Mouse (Mus musculus) T-helper 17 cell (primary cell): Measurements from ENCODE around the gene Smim26.

Source experiments
- in situ Hi-C, 2 experiments: fragments of 300-600 bp; cut with MboI, MseI; formaldehyde crosslinking; loops; 1 replicate in 1 of 2; 2 replicates in 1 of 2; pipeline ENCODE4 v1.15.1; 2025; ENCODE audit warnings: high pct_unique_total_duplicates in 2 of 2

Smim26 gene

GRCm38 (mm10) chr2:144593951-144594651, at the start of gene Smim26:
Gene Smim26, plus strand, starts transcription at chr2:144594054.
- in situ Hi-C loops = loop anchor here (10.0 to 25.0 kb wide), 2 partner anchors 1318 to 1529 kb away; partner anchors contain the start of genes Naa20 (in 2 of the 2) and Snrpb2 (in 1 of the 2)

DNA sequence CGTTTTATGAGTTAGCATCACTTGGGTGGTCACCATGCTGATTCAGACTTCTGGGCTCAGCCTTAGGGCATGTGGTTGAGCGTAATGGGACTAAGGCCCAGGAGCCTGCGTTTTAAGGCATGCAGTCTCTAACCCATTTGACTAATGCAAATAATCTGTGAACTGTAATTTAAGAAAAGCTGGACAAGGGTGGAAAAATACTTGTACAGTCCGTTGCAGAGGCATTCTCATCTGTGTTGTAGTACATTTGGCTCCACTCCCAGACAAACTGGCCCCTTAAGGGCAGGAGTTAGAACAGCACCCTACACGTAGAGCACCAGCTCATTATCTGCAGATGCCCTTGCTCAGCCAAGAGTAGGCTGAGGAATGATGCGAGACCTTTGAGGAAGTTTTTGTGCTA, 49.2 kb upstream of the Smim26 start:
- in situ Hi-C loops = no loop called here

DNA sequence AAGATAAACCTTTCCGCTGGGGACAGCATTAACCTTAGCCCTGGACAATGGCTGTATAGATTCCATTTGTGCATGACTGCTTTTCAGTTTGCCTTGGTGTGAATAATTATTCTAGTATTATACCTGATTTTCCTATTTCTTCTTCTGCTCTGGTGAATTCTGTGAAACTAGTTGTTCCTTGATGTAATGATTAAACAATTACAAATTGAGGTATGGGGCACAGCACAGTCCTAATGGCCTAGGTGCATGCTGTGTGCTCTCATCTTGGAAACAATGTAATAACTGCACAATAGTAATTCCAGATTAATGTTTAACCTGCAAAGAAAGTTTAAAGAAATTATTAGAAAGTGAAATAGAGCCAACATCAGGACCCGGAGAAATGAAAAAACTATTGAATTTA, 48.8 kb upstream of the Smim26 start:
- in situ Hi-C loops = no loop called here

DNA sequence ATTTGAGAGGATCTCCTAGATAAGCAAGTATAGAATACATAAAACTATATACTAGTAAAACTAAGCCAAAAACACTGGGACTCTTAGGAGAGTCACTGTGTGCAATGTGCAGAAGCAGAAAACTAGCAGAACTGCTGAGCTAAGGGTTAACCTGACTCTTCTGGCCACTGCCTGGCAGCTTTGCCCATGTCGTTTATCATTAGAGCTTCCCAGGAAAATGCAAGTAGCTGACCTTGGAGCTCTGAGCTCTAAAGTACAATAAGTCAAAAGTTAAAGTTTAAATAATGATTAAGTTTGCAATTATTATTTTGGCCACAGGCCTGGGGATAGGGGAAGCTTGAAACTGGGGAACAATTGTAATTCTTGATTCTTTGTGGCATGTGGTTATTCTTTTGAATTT, 48.4 kb upstream of the Smim26 start:
- in situ Hi-C loops = no loop called here

DNA sequence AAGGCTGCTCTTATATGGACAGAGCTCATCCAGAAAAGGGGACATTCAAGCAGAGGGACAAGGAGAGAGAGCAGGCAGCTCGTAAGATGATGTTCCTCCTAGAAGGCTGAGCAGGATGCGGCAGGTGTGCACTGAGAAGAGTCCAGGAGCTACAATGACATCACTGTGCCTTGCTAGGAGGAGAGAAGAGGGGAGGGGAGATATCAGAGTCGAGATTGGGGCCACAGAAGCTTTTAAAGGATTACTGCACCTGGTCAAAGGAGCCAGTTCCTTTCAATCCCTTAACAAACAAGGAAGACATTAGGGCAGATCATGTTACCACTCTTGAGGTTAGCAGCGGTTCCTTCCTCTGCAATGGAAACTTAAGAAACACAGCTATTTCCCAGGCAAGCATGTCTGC, 46.3 kb upstream of the Smim26 start:
- in situ Hi-C loops = no loop called here

GRCm38 (mm10) chr2:144550529-144550928, 43.3 kb upstream of the Smim26 start, which contains the start of gene Rbbp9:
Gene Rbbp9, minus strand, starts transcription at chr2:144550869.
- in situ Hi-C loops = no loop called here

DNA sequence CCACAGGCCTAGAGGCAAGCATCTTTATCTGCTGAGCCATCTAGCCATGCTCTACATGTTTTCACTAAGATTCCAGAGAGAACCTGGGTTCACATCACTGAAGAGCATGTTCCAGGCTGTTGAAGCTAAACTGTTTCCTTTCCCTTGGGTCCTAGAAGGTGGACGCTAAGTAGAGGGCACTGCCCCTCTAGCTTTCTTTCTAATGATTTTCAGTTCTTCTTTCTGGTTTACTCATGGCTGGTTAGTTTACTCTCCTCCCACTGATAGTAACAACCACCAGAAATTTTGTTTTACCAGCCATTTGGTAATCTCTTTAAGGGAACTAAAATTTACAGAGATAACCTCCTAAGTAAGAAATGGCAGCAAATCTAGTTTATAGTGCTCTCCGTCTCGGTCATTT, 39.9 kb upstream of the Smim26 start:
- in situ Hi-C loops = no loop called here

DNA sequence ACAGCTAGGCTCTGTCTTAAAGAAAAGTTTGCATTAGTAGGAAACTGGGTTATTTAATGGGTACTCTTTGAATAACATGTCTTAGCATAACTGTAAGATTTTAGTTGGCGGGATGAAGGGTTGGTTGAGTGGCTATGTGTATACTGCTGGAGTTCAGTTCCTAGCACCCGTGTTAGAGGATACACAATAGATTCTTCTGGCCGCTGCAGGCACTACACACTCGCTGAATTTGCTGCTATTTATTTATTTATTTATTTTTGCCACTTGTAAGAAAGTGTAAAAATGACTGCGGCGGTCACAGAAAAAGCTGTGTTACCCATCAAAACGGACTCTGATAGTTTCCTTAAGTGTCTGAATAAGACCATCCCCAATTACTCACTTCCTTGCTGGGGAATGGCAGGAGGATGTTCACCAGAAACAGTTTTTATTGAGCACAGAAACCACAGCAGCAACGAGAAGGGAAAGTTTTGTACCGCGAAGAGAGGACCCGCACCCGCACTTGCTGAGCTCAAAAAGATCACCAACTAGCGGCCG, 38.5 kb upstream of the Smim26 start:
- in situ Hi-C loops = no loop called here

DNA sequence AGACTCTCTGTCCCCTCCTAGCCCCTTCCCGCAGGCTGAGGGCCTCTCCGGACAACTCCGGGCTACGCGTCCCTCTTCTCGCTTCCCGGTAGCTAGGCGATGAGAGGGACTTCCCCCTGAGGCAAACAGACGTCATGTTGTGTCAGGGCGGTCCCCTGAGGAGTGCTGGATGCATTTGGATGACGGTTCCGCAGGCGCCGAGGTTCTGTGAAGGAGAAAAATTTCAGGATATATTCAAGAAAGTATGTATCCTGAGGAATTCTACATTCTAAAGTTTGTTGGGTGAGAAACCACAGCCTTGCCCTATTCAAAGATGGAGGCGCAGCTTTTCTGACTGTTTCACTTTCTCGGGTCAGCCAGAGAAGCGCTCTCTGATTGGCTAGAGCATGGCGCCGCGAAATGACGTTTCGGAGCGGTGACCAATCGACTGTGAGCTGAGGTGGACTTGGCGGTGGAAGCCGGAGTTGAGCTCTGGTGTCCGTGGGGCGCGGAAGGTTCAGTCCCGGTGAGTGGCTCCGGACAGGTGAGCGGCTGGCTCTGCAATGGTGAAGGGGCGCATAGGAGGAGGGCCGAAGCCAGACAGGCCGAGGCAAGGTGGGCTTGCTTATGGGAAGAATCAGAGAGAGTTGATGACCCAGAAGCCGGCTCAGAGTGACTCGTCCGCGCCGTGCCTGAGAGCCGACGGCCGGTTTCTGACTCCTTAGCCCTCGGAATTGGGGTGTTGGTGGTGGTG, 37.9 kb upstream of the Smim26 start, which contains the start of gene Sec23b:
Gene Sec23b (plus strand): TSS at position 410 of the 733 bp plus-strand sequence.
- in situ Hi-C loops = no loop called here

DNA sequence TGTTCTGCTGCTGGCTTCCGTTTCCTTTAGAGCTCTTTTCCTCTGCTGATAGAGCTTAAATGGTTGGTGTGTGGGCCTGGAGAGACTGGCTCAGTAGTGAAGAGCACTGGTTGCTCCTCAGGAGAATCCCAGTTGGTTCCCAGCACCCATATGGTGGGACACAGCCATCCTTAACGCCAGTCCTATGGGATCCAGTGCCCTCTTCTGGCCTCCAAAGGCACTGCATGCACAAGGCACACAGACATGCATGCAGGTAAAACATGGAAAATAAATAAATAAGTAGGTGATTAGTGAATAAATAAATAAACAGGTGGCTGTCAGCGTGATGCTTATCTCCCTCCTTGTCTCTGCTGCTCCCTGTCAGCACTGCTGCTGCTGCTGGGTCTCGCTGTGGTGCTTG, 5.1 kb upstream of the Smim26 start:
- in situ Hi-C loops = loop anchor here (10.0 to 25.0 kb wide), 2 partner anchors 314 to 1324 kb away; partner anchors contain the start of genes Naa20 (in 2 of the 2), Mgme1 (in 1 of the 2) and Snx5 (in 1 of the 2)

GRCm38 (mm10) chr2:144593036-144593435, 818 bp upstream of the Smim26 start:
- in situ Hi-C loops = loop anchor here (10.0 to 25.0 kb wide), 2 partner anchors 1319 to 1528 kb away; partner anchors contain the start of genes Naa20 (in 2 of the 2) and Snrpb2 (in 1 of the 2)

DNA sequence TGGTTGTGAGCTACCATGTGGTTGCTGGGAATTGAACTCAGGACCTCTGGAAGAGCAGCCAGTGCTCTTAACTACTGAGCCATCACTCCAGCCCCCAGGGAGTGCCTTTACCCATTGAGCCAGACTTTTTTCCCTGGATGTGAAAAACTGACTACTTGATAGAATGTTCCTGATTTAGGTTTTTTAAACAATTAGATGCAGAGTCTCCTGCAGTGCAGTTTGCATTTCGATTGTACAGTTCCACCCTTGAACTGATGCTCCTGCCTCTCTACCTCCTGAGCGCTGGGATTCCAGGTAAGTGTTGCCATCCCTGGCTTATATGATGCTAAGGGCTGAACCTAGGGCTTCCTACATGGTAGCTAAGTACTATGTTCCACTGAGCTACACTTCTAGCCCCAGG, 4.2 kb downstream of the Smim26 start:
- in situ Hi-C loops = loop anchor here (10.0 to 25.0 kb wide), 2 partner anchors 1314 to 1533 kb away; partner anchors contain the start of genes Naa20 (in 2 of the 2) and Snrpb2 (in 1 of the 2)

DNA sequence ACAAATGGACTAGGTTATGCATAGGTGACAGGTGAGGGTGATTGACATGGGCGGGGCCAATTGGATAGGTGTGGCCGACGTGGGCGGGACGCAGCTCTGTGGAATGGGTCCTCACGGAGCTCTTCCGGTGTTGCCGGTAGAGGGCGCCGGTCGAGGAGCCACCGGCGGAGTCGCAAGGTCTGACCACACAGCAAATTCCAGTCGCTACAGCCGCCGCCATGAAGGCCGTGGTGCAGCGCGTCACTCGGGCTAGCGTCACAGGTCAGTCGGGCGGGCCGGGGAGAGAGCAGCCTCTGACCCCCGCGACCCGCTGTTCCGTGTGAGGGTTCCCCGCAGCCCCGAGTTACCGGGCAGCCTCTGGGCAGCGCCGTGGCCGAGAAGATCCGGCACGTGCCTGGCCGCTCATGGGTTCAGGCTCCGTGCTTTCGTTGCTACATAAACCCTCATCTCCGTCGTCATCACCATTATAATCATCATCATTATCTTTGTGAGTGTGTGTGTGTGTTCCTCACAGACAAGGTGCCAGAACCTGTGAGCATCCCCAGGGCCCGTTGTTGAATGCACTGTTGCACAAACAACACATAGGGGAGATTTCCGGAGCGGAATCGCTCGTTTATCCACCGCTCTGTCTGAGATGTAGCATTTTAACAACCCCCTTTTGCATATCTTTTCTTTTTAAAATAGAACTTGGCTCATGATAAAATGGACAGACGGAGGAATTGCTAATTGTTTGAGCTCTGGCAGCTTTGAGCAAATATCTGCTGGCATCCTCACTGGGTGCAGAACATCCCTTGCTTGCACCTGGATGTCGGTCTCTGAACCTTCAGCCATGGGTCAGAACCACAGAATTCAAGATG, 6.2 kb downstream of the Smim26 start, which contains the start of gene Dtd1:
Gene Dtd1 (plus strand): TSS at position 67 of the 857 bp plus-strand sequence.
- in situ Hi-C loops = loop anchor here (10.0 to 25.0 kb wide), 2 partner anchors 1312 to 1535 kb away; partner anchors contain the start of genes Naa20 (in 2 of the 2) and Snrpb2 (in 1 of the 2)

DNA sequence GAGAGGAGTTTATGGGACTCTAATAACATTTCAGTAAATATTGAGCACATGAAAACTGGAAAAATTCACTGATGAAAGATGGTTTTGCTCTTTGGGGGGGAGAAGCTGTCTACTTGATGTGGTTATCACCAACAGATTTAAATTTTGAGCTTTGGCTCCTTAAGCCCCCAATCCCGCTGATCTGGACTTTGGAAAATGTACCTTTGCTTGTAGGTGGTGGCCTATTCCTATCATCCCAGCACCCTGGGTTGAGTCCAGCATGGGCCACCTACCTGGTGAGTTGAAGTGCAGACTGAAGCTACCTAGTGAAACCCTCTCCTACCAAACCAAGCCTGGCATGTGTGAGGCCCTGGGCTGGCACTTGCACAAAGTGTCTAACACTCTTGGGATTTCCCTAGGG, 7.7 kb downstream of the Smim26 start:
- in situ Hi-C loops = no loop called here

DNA sequence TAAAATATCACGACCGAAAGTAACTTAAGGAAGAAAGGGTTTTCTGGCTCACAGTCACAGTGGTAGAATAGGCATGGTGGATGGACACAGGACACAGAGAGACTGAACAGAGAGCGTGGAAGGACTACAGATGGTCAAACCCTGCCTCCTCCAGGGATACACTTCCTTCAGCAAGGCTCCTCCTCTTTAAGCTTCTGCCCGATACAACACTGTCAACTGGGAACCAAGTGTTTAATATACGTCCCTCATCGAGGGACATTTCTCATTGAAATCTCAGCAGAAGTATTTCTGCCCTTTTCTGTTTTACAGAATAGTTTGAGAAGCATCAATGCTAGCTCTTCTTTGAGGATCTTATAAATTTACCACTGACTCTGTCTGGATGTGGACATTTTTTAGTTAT, 20.1 kb downstream of the Smim26 start:
- in situ Hi-C loops = no loop called here

- in situ Hi-C loops = no loop called here
Measured at GRCm38 (mm10) chr2:144617074-144617874, 23.4 kb downstream of the Smim26 start.

- in situ Hi-C loops = no loop called here
Measured at GRCm38 (mm10) chr2:144621491-144621890, 27.6 kb downstream of the Smim26 start.

DNA sequence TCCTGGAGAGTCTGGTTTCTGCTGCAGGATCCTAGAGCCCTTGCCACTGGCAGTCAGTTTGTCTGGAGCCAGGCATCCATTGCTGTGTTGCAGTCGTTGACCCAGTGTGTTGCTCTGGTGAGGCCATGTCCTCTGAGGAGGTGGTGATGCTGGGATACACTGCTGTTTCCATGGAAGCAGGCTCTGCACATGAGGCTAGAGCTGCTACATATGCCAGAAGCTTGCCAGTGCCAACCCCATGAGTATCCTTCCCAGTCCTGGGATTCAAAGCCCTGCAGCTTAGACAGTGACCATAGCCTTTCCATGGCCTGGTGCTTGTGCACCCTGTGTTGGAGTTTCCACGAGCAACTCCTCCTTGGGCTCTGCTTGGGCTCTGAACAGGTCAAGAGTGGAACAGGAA, 39.7 kb downstream of the Smim26 start:
- in situ Hi-C loops = loop anchor here (10.0 to 25.0 kb wide), 2 partner anchors 881 to 954 kb away; no protein-coding TSS in a partner anchor

- in situ Hi-C loops = loop anchor here (10.0 to 25.0 kb wide), 2 partner anchors 881 to 953 kb away; no protein-coding TSS in a partner anchor
Measured at GRCm38 (mm10) chr2:144634231-144634630, 40.4 kb downstream of the Smim26 start.

- in situ Hi-C loops = loop anchor here (5.0 to 25.0 kb wide), 3 partner anchors 880 to 963 kb away; no protein-coding TSS in a partner anchor
Measured at GRCm38 (mm10) chr2:144634729-144635128, 40.9 kb downstream of the Smim26 start.
